In genomic region chr1:181255450-181255849, GRCm38 (mm10) we compare ENCODE assay signal across 8 mouse cellular contexts. TPM values are rescaled to one million over a fixed set of nuclear protein-coding genes. Genes with fewer than 3 reads are reported as not detected.
A peak's percentile ranks its signal among the peaks of the same experiment; 100 is the strongest.
DNase-seq lines count a peak whose midpoint lies in the region; ATAC-seq lines count a peak whose summit lies in the region.

No protein-coding gene starts in this region.

- H3K4me3 ChIP-seq in heart, embryonic 12.5 days = peak overlapping the region; percentile 46; the same call in 1 of the 2 replicates
- H3K4me3 ChIP-seq in hindbrain, embryonic 13.5 days = no peak overlapping the region
- H3K4me3 ChIP-seq in midbrain, embryonic 14.5 days (replicated peaks; ENCODE audit: low read depth, low read length) = no peak overlapping the region

- WGBS in heart, embryonic 12.5 days = 68% methylated on average over 9 of the region's 9 CpGs
- 71% methylated on average over 9 of the region's 9 CpGs for WGBS in hindbrain, embryonic 13.5 days
- 74% methylated on average over 9 of the region's 9 CpGs for WGBS in midbrain, embryonic 14.5 days

- H3K9me3 ChIP-seq in heart, embryonic 12.5 days (replicated peaks) = no peaks in the 10 kb centered on the region
- H3K9me3 ChIP-seq in hindbrain, embryonic 13.5 days = no peaks in the 10 kb centered on the region
- H3K9me3 ChIP-seq in midbrain, embryonic 14.5 days (ENCODE audit: control insufficient read depth, low read length) = no peaks in the 10 kb centered on the region

- intact Hi-C loops in left cerebral cortex, postnatal 4 days (cut with DNase I) = no loop called here

- no peaks in the 10 kb centered on the region for H3K27me3 ChIP-seq in heart, embryonic 12.5 days (replicated peaks)
- 0 out of 2 replicates have a peak, but pooled peaks cover 7% of the 10 kb centered on the region for H3K27me3 ChIP-seq in hindbrain, embryonic 13.5 days
- 0 out of 2 replicates have a peak, but pooled peaks cover 3% of the 10 kb centered on the region for H3K27me3 ChIP-seq in midbrain, embryonic 14.5 days (ENCODE audit: control insufficient read depth, insufficient read depth, low read length)

- no peak for DNase-seq in heart, adult 9 months (ENCODE audit: low spot score in 2 of 2)
- DNase-seq in ZHBTc4 (ENCODE audit: low read depth, low spot score) = peak; percentile 20
- DNase-seq in midbrain, embryonic 14.5 days = no peak
- no peak for DNase-seq in left cerebral cortex, postnatal 4 days
- no peak for DNase-seq in retina, postnatal 1 day
- no peak for DNase-seq in kidney, postnatal 25 days

- no peaks in the 10 kb centered on the region for H3K36me3 ChIP-seq in heart, embryonic 12.5 days
- no peaks in the 10 kb centered on the region for H3K36me3 ChIP-seq in hindbrain, embryonic 13.5 days
- no peaks in the 10 kb centered on the region for H3K36me3 ChIP-seq in midbrain, embryonic 14.5 days (ENCODE audit: control insufficient read depth, insufficient read depth, low read length)

- H3K27ac ChIP-seq in heart, embryonic 12.5 days (ENCODE audit: poor library complexity, severe bottlenecking) = no peak overlapping the region
- H3K27ac ChIP-seq in hindbrain, embryonic 13.5 days = no peak overlapping the region
- H3K27ac ChIP-seq in midbrain, embryonic 14.5 days (replicated peaks; ENCODE audit: low read depth, low read length) = no peak overlapping the region

- H3K4me1 ChIP-seq in heart, embryonic 12.5 days (replicated peaks) = peaks cover 58% of the 10 kb centered on the region
- peaks cover 19% of the 10 kb centered on the region for H3K4me1 ChIP-seq in hindbrain, embryonic 13.5 days (replicated peaks)
- H3K4me1 ChIP-seq in midbrain, embryonic 14.5 days (ENCODE audit: control insufficient read depth, insufficient read depth, low read length) = peaks cover 18% of the 10 kb centered on the region

- peak overlapping the region; percentile 94 for H3K4me2 ChIP-seq in heart, embryonic 12.5 days
- peak overlapping the region; percentile 59 for H3K4me2 ChIP-seq in hindbrain, embryonic 13.5 days
- H3K4me2 ChIP-seq in midbrain, embryonic 14.5 days (ENCODE audit: low read length) = peak overlapping the region; percentile 54; the same call in 1 of the 2 replicates

- H3K9ac ChIP-seq in heart, embryonic 12.5 days = no peak overlapping the region; the same call in 1 of the 2 replicates
- no peak overlapping the region for H3K9ac ChIP-seq in hindbrain, embryonic 13.5 days
- H3K9ac ChIP-seq in midbrain, embryonic 14.5 days (replicated peaks; ENCODE audit: low read length) = no peak overlapping the region

- ATAC-seq in heart, embryonic 12.5 days (ENCODE audit: insufficient number of reproducible peaks, low FRiP score) = no peak
- ATAC-seq in hindbrain, embryonic 13.5 days (ENCODE audit: low FRiP score) = no peak; the same call in 1 of the 2 replicates
- no peak for ATAC-seq in midbrain, embryonic 14.5 days (ENCODE audit: low FRiP score, low TSS enrichment)

RNA-seq across cellular contexts. Expression of gene Wdr26, which starts 43.6 kb away (rescaled TPM):
- polyA plus RNA-seq in heart, embryonic 12.5 days (2016; fragmentation: Nextera tagmentation; extraction: Ambion mirVana) = 35.2 and 37.9 TPM in 2 replicates
- 45.9 and 46.0 TPM in 2 replicates for polyA plus RNA-seq in hindbrain, embryonic 13.5 days (2015; fragmentation: Nextera tagmentation; extraction: Ambion mirVana)
- 53.1 and 54.8 TPM in 2 replicates for polyA plus RNA-seq in midbrain, embryonic 14.5 days (2014; fragmentation: Nextera tagmentation; extraction: Ambion mirVana)
- total RNA-seq in left cerebral cortex, postnatal 4 days (2021) = 100 to 1,000 TPM; 125 to 128 TPM
